Mouse (Mus musculus) urinary bladder, postnatal 36 days (tissue): ENCODE results near the gene Sprr2k.
"Not testable (repeated sequence)": the region's sequence is repeated elsewhere in the genome, so short reads cannot be mapped to it uniquely, and the experiment has no call there.

Source experiments
- DNase-seq, 2 experiments: peaks; one replicate each; pipeline ENCODE4 v3.0.0; 2022; ENCODE audit warnings: low spot score in 2 of 2, mixed read lengths in 1 of 2

Sprr2k gene

DNA sequence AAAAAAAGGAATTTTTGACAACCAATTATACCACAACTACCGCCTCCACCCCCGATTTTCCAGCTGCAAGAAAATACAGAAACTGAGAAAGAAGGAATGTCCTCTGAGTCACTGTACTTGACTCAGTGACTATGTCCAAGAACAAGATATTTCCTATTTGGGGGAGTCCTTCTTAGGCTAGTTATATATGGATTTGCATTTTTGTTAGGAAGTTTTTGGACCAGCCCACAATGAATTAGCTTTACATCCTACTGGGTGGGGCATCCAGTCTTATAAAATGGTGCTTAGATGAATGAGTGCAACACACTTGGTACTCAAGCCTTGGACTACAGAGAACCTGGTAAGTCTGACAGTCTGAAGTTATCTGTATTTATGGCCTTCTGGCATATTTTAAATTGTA is at the start of gene Sprr2k:
Gene Sprr2k (plus strand): TSS at position 301 of the 400 bp plus-strand sequence.
- no peak for DNase-seq

DNA sequence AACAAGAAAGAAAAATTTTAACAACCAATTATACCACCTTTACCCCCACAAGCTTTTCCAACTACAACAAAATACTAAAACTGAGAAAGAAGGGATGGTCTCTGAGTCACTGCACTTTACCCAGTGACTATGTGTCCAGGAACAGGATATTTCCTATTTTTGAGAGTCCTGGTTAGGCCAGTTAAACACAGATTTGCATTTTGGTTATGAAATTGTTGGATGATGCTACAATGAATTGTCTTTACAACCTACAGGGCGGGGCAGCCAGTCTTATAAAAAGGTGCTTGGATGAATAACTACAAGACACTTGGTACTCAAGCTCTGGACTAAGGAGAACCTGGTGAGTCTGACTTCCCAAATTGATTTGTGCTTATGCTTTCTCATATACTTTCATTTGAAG is 47.0 kb upstream of the Sprr2k start, which contains the start of gene Sprr2h:
Gene Sprr2h (plus strand): TSS at position 301 of the 400 bp plus-strand sequence.
- DNase-seq = no peak

DNA sequence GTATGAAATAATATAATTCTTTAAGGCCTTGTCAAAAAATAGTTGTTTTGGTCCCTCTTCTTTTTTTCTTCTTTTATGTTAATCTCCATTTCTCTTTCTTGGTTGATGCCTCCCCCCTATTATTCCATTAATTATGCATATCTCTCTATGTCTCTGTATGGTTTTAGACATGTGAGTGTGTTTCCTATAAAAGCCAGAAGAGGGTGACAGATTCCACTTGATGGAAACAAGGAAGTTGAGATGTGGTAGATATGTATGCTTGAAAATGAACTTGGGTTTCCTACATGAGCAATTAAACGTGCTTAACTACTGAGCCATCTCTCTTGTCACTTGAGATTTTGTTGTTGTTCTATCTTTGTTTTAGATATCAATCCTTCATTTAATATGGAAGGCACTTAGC is 38.1 kb upstream of the Sprr2k start:
- DNase-seq = no peak

DNA sequence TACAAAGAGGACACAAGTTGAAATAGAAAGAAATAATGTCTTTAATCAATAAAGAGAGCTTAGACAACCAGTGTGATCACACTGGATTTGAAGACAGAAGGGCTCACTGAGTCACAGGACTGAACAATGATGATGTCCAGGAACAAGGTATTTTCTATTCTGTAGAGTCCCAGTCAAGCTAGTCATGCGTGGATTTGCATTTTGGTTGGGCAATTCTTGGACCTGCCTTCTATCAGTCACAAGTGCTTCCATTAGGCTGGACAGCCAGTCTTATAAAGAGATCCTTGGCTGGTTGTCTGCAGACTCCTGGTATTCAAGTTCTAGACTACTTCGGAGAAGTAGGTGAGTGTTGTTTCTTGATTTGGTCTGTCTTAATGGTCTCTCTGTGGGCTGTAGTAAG is 24.7 kb upstream of the Sprr2k start, which contains the start of gene Sprr2i:
Gene Sprr2i (plus strand): TSS at position 301 of the 400 bp plus-strand sequence.
- DNase-seq = no peak

DNA sequence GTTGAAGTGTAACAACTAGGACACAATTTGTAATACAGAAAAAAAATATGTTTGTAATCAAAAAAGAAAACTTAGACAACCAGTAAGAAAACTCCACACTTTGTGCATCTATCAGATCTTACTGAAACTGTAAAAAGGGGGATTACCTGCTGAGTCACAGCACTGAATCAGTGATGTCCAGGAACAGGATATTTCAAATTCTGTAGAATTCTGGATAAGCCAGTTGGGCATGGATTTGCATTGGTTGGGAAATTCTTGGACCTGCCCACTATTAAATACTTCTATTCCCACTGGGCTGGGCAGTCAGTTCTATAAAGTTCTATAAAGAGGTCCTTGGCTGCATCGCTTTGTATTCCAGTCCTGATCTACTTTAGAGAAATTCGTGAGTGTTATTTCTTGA is 14.6 kb upstream of the Sprr2k start, which contains the start of gene Sprr2j-ps:
Gene Sprr2j-ps (plus strand): TSS at position 301 of the 400 bp plus-strand sequence.
- DNase-seq = no peak

DNA sequence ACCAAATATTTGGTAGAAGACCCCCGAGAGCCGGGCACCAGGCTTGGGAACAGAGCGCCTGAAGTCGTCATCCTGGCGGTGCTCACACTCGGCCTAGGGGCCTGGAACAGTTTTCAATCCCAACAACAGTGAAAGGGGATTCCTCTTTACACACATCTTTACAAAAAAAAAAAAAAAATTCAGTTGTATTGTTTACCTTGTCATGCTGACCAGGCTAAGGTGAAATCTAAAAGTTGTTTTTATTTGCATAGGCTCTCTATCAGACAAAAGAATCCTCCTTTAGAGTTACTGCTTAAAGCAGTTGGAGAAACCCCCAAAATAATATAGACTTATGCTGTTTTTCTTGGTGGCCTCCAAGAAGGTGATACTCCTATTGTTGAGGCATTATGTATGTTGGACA is 3.1 kb upstream of the Sprr2k start, which contains the start of gene Gm9774:
Gene Gm9774 (minus strand): TSS at position 101 of the 400 bp plus-strand sequence.
- DNase-seq = no peak

DNA sequence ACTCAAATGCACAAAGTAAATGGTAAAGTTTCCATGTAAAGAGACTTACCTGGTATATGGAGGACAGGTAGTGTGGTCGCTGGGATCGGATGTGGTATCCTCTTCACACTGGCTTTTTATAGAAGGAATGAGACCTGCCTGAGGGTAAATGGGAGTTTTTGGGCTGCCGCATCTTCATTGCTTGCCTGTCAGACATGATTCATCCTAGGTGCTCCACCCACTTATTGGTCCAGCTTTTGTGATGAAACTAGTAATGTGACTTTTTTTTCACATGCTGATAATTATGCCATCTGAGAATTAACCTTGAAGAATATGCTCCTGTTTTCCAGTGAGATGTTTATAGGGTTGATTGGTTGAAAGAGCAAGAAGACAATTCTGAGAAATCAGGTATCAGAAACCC is 6.3 kb downstream of the Sprr2k start, which contains the start of gene Sprr1b:
Gene Sprr1b (minus strand): TSS at position 101 of the 400 bp plus-strand sequence.
- no peak for DNase-seq

DNA sequence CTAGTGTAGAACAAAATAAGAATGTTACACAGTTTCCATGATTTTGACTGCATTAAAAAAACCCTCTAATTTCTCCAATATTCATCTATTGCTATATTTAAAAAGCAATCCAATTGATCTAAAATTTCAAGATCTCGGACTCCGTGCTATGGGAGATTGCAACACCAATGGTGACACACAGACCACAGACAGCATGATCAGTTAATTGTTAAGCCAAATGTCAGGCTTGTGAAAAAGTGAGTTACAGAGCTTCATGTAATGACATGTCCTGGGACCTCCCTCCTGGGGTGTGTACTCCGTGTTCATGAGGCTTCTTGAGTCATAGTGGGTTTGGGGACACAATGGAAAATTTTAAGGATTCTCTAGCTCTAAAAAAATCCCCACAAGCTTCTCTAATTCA is 7.8 kb downstream of the Sprr2k start:
- no peak for DNase-seq

DNA sequence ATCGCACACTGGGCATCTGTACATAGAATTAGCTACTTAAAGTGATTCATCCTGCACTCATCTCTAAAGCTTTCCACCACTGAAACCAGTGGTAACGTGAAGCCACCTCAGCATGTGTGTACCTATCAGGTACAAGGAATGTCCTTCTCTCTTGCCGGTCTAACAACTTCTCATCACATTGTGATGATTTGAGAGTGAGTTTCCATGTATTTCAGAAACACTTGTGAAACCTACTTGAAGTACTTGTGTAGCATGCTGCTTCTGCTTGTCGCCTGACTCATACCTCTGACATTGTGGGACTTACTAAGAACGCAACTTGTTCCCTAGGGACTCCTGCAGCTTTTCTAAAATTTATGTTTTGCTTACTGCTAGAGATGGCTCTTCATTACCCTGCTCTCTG is 22.8 kb downstream of the Sprr2k start:
- no peak for DNase-seq

DNA sequence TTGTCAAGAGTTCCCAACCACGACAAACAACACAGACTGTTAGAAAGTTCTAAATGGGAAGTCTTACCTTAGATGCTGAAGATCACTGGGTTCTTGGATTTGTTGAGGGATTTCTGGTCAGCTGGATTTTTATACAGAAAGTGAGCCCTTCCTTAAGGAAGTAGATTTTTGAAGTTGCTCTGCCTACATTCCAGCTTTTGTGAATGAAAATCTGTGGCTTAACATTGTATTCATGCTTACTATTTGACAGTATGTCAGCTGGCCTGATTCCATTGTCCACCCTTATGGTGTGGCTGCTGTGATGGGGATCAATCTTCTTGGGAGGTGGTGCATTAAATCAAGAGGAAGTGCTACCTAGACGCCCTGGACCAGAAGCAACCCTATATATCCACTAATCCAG is 26.2 kb downstream of the Sprr2k start, which contains the start of gene Sprr3:
Gene Sprr3 (minus strand): TSS at position 101 of the 400 bp plus-strand sequence.
- DNase-seq = no peak

DNA sequence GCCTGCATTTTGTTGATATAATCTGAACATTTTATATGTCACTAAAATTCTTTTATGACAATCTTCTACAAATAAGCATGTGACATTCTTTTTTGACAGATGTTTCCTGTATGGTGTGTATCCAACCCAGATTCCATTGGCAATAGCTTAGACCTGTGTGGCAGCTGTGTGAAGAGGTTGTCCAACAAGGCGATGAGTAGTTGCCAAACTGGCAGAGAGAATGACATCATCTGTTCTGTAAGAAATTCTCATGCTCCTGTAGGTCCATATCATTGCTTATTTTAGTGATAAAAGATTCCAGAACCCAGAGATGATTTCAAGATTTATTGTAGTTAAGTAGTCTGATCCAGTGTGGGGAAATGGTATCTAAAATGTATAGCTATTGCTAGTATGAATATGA is 34.2 kb downstream of the Sprr2k start:
- DNase-seq = no peak

DNA sequence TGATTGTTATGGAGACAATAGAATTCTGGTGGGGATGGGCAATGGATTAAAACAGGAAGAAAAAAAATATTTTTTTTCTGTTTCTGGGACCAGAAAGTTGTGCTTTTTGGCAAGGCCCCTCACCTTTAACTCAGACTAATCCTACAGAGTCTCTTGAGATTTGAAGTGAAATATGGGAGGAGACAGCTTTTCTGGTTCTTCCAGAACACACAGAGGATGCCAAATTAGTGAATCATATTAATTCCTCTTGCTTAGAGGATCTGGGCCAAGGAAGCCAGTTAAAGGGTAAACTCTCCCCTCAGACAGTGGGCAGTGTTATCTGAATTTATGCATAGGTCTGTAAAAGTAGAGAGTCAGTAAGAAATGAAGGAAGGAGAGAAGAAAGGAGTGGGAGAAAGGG is 35.0 kb downstream of the Sprr2k start:
- DNase-seq = no peak

DNA sequence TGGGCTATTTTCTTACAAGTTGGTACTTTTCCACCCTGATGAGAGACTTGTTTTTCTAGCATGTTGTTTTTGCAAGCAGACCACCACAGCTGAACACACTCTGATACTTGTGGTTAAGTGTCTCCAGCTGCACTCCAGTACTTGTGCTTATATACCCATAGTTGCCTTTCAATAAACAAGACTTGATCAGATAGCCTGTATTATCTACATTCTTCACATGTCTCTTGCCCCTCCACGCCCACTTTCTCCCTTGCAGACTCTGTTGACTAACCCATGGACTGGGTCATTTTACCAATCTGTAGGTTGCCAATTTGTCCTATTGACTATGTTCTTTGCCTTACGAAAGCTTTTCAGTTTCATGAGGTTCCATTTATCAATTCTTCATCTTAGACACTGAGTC is 37.7 kb downstream of the Sprr2k start:
- no peak for DNase-seq

DNA sequence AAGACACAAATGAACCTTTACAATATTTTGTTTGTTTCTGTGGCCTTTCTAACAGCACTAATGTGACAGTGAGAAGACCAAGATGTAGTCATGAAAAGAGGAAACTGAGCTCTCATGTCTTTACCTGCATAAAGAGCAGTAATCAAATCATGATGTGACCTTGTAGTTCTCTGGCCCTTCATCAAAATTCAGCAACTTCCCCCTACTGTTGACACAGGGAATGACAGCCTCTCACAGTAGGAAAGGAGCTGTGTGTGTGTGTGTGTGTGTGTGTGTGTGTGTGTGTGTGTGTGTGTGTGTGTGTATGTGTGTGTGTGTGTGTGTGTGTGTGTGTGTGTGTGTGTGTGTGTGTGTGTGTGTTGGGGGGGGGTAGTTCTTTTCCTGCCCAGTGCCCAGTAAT is 48.9 kb downstream of the Sprr2k start:
- not testable (repeated sequence) for DNase-seq
